Mouse (Mus musculus) stomach, postnatal 0 days (tissue): ENCODE data around the gene Dock1. TPM values are rescaled to one million over a fixed set of nuclear protein-coding genes. Genes with fewer than 3 reads are reported as not detected.

ENCODE experiments used
- ATAC-seq: fragments of 200-750 bp; cut with Nextera tagmentation; 2 replicates; pipeline ENCODE4 v1.8.0; 2017; ENCODE audit not compliant: low FRiP score, low TSS enrichment
- DNase-seq: peaks from one replicate; pipeline ENCODE4 v3.0.0-alpha.2; 2016; ENCODE audit warnings: low spot score
- H3K27ac ChIP-seq: fragments of 300-500 bp; sonication (generic); replicated peaks from 2 replicates; pipeline ENCODE4 v1.5.1; 2014; ENCODE audit warnings: mild to moderate bottlenecking, control low read depth
- H3K27me3 ChIP-seq: fragments of 300-500 bp; sonication (generic); 2 replicates; pipeline ENCODE4 v1.6.1; 2014; ENCODE audit warnings: low read length; ENCODE audit not compliant: control insufficient read depth, insufficient read depth
- H3K36me3 ChIP-seq: fragments of 300-500 bp; sonication (generic); 2 replicates; pipeline ENCODE4 v1.6.1; 2014; ENCODE audit warnings: low read length, mixed read lengths; ENCODE audit not compliant: control insufficient read depth, insufficient read depth
- H3K4me1 ChIP-seq: fragments of 300-500 bp; sonication (generic); replicated peaks from 2 replicates; pipeline ENCODE4 v1.6.1; 2014; ENCODE audit warnings: antibody characterized with exemption; ENCODE audit not compliant: control insufficient read depth, insufficient read depth
- H3K4me2 ChIP-seq: fragments of 300-500 bp; sonication (generic); replicated peaks from 2 replicates; pipeline ENCODE4 v1.6.1; 2014; ENCODE audit warnings: low read depth, mild to moderate bottlenecking, control low read depth, moderate library complexity
- H3K4me3 ChIP-seq: fragments of 300-500 bp; sonication (generic); 2 replicates; pipeline ENCODE4 v1.5.1; 2014; ENCODE audit warnings: low read depth, low read length, control low read depth
- H3K9ac ChIP-seq: fragments of 300-500 bp; sonication (generic); 2 replicates; pipeline ENCODE4 v1.6.1; 2014; ENCODE audit warnings: mild to moderate bottlenecking, low read length, control low read depth, mixed read lengths
- H3K9me3 ChIP-seq: fragments of 300-500 bp; sonication (generic); 2 replicates; pipeline ENCODE4 v1.6.1; 2016; ENCODE audit warnings: low read length; ENCODE audit not compliant: control insufficient read depth
- CTCF ChIP-seq: IDR thresholded peaks from 2 replicates; pipeline ENCODE4 v1.5.1; 2016; ENCODE audit warnings: antibody characterized with exemption, low read depth, mild to moderate bottlenecking, moderate library complexity
- EP300 ChIP-seq: optimal IDR thresholded peaks from 2 replicates; pipeline ENCODE3; 2016; ENCODE audit warnings: antibody characterized with exemption
- WGBS: fragments of 180-500 bp; shearing (Covaris S2); extraction: QIAGEN DNeasy Blood & Tissue Kit; methylation state at CpG from one replicate; pipeline ENCODE4 v1.1.7; 2014; 5-methylcytosine and 5-hydroxymethylcytosine counted together
- polyA plus RNA-seq: library from polyadenylated mRNA; unstranded; fragments of >200 nt; fragmentation: Nextera tagmentation; extraction: Ambion mirVana; gene quantifications from 2 replicates; pipeline ENCODE4 v1.2.1, GENCODE M21; 2015

Gene Dock1
- polyA plus RNA-seq, 1 experiment from 2014 or later, result 8.5 TPM

GRCm38 (mm10) chr7:135008021-135008420 is 337.6 kb downstream of the Dock1 start:
- no peak for DNase-seq
- Histone ChIP-seq H3K4me2 (no peak overlapping the region), H3K27ac (no peak overlapping the region), H3K4me1 (no peaks in the 10 kb centered on the region), H3K4me3 (no peak overlapping the region), H3K9me3 (no peaks in the 10 kb centered on the region), H3K36me3 (no peaks in the 10 kb centered on the region), H3K9ac (no peak overlapping the region), H3K27me3 (no peaks in the 10 kb centered on the region)
- TF ChIP-seq EP300 (no peak), CTCF (no peak)
- 89% methylated on average over 2 of the region's 2 CpGs for WGBS
- ATAC-seq, result no peak

GRCm38 (mm10) chr7:135010997-135011396 is 340.5 kb downstream of the Dock1 start:
- Histone ChIP-seq H3K27me3 (no peaks in the 10 kb centered on the region), H3K36me3 (no peaks in the 10 kb centered on the region), H3K4me2 (no peak overlapping the region), H3K4me1 (no peaks in the 10 kb centered on the region), H3K9me3 (no peaks in the 10 kb centered on the region), H3K9ac (no peak overlapping the region), H3K27ac (no peak overlapping the region), H3K4me3 (no peak overlapping the region)
- no peak for ATAC-seq
- WGBS, result 95% methylated on average over 2 of the region's 2 CpGs
- TF ChIP-seq EP300, result no peak
- no peak for DNase-seq

- Histone ChIP-seq H3K9ac (no peak overlapping the region), H3K27me3 (no peaks in the 10 kb centered on the region), H3K9me3 (no peaks in the 10 kb centered on the region), H3K27ac (no peak overlapping the region), H3K4me2 (no peak overlapping the region), H3K4me1 (no peaks in the 10 kb centered on the region), H3K4me3 (no peak overlapping the region), H3K36me3 (no peaks in the 10 kb centered on the region)
- DNase-seq (no peak), ATAC-seq (no peak)
- WGBS, result 53% methylated on average over 1 of the region's 1 CpGs
- no peak for TF ChIP-seq EP300
- TF ChIP-seq CTCF, result no peak
Observed at GRCm38 (mm10) chr7:135017531-135017930, 347.1 kb downstream of the Dock1 start.

- Histone ChIP-seq H3K36me3 (no peaks in the 10 kb centered on the region), H3K4me2 (no peak overlapping the region), H3K9ac (no peak overlapping the region), H3K9me3 (no peaks in the 10 kb centered on the region), H3K4me1 (no peaks in the 10 kb centered on the region), H3K27ac (no peak overlapping the region; the same call in 1 of the 2 replicates), H3K4me3 (no peak overlapping the region), H3K27me3 (no peaks in the 10 kb centered on the region)
- DNase-seq (no peak), ATAC-seq (no peak)
- TF ChIP-seq CTCF, result no peak
- TF ChIP-seq EP300, result no peak
- 83% methylated on average over 7 of the region's 7 CpGs for WGBS
Observed at GRCm38 (mm10) chr7:135020762-135021161, 350.3 kb downstream of the Dock1 start.

GRCm38 (mm10) chr7:135021544-135022100 is 351.2 kb downstream of the Dock1 start:
- H3K9ac ChIP-seq, result no peak overlapping the region
- peak; percentile 15 for DNase-seq
- no peak for ATAC-seq
- H3K27ac ChIP-seq, result no peak overlapping the region
- 63% methylated on average over 9 of the region's 9 CpGs for WGBS
- H3K9me3 ChIP-seq, result no peaks in the 10 kb centered on the region
- no peaks in the 10 kb centered on the region for H3K4me1 ChIP-seq
- no peaks in the 10 kb centered on the region for H3K36me3 ChIP-seq
- no peak overlapping the region for H3K4me3 ChIP-seq
- TF ChIP-seq EP300, result no peak
- no peak for TF ChIP-seq CTCF
- H3K27me3 ChIP-seq, result no peaks in the 10 kb centered on the region
- no peak overlapping the region for H3K4me2 ChIP-seq

- Histone ChIP-seq H3K27ac (no peak overlapping the region), H3K27me3 (no peaks in the 10 kb centered on the region), H3K4me1 (no peaks in the 10 kb centered on the region), H3K9ac (no peak overlapping the region), H3K4me3 (no peak overlapping the region), H3K4me2 (no peak overlapping the region), H3K9me3 (no peaks in the 10 kb centered on the region), H3K36me3 (no peaks in the 10 kb centered on the region)
- 51% methylated on average over 5 of the region's 5 CpGs for WGBS
- ATAC-seq, result no peak
- no peak for DNase-seq
- TF ChIP-seq EP300, result no peak
- TF ChIP-seq CTCF, result no peak
Observed at GRCm38 (mm10) chr7:135024531-135024930, 354.1 kb downstream of the Dock1 start.
